Mouse (Mus musculus) adrenal gland, postnatal 14 days (tissue): ENCODE measurements around the gene Atoh7. TPM values are rescaled to one million over a fixed set of nuclear protein-coding genes. Genes with fewer than 3 reads are reported as not detected.
"Not testable (repeated sequence)": the region's sequence is repeated elsewhere in the genome, so short reads cannot be mapped to it uniquely, and the experiment has no call there.

ENCODE experiments used
- DNase-seq: peaks from one replicate; pipeline ENCODE4 v3.0.0; 2021; ENCODE audit warnings: mixed read lengths
- long read RNA-seq, 2 experiments: library from polyadenylated mRNA; stranded (forward); transcript quantifications; one replicate each; pipeline ENCODE4 v2.0.0; 2021
- total RNA-seq: library from RNA; stranded (reverse); gene quantifications from 2 replicates; pipeline ENCODE4 v1.2.3, GENCODE M21; 2021

The Atoh7 gene
- total RNA-seq = not detected in 2 replicates
- long read RNA-seq, experiment 1 = 0 reads
- long read RNA-seq, experiment 2 = 0 reads

DNA sequence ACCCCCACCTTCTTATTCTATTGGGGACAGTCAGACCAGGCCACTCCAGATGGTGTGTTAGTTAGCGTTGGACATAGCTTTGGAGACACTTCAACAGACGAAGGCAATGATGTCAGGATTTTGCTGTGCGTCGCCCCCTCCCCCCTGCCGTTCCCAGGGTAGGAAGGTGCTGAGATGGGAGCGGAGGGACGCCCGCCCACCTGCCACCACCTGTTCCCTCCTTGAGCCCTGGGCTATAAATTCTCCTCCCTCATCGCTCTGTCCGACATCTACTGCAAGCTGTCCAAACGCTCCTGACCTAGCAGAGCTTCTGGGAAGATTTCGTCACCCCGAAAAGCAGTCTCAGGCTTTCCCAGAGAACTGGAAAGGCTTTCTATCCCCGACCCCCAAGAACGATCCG lies at the start of gene Atoh7:
Gene Atoh7, plus strand, starts transcription at position 131 of the 400 bp plus-strand sequence.
- DNase-seq = no peak

DNA sequence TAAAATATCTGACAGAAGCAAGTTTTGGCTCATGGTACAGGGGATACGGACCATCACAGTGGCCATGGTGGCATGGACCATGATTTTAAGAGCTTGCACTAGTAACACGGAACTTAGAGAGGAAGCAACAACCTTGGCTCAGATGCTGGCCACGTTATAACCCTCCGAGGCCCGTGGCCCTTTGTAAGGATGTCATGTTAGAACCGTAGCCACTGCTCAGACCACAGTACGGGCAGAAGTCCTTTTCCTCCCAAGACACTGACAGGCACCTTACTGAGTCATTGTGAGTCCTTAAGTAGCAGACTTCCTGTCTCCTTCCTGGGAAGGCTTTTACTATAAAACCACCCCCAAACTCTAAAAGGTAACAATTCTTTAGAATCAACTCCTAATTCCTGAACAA lies 48.2 kb upstream of the Atoh7 start:
- no peak for DNase-seq

DNA sequence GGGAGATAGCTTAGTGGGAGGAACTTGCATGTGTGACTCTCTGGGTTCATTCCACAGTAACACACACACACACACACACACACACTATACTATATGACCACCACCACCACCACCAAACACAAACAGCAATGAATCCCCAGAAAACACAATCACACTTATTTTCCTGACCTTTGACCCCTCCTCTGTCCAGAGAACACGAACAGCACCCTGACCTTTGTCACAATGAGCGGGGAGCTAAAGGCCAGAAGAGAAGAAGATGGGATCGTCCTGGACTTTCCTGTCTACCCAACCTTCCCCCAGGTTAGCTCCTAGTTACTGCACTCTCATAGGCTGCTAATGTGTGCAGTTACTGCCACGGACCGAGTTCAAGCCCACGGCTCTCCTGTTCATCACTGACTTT lies 47.4 kb upstream of the Atoh7 start:
- no peak for DNase-seq

DNA sequence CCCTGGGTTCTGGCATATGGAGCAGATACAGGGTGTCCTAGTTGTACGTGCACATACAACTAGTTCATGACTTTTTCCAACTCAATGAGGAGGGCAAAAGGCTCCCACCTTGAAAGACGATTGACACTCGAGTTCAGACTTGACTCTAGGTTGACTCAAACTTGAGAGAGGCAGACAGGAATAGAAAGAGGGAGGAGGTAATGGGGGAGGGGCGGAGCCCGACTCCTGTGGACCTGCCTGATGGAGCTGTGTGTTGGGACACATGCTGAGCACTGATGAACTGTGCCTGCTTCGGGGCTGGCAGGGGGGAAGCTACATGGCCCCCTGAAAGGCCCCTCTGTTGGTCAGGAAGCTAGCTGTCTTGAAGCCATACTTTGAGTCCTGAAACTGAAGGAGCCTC lies 46.4 kb upstream of the Atoh7 start:
- DNase-seq = no peak

DNA sequence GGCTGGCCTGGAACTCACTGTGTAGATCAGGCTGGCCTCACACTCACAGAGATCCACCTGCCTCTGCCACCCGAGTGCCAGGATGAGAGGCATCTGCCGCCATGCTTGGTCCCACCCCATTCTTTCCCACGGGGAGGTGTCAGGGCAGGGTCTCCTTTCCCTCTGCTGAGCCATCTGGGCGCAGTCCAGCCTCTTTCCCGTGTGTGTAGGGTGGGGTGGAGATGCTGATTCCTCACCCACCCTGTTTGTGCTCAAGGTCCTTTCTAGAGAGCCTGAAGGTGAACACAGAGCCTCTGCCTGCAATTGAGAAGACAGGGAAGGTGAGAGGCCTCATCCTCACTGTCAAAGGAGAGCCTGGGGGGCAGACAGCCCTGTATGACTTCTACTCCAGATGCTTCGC lies 45.4 kb upstream of the Atoh7 start:
- DNase-seq = not testable (repeated sequence)

DNA sequence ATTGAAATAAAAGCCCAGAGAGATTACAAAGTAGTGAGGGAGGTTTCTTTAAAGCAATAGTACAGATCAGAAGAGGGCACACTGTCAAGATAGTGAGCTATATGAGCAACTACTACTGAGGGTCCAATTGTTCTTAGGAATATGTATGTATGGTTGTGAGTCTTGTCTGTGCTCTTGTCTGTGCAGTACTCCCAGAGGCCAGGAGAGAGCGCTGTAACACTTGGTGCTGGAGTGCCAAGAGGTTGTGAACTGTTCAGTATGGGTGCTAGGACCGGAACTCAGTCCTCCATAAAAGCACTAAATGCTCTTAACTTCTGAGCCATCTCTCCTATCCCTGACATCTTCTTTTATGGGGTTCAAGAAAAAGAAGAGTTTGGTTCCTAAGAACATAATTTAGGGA lies 44.9 kb upstream of the Atoh7 start:
- DNase-seq = no peak

DNA sequence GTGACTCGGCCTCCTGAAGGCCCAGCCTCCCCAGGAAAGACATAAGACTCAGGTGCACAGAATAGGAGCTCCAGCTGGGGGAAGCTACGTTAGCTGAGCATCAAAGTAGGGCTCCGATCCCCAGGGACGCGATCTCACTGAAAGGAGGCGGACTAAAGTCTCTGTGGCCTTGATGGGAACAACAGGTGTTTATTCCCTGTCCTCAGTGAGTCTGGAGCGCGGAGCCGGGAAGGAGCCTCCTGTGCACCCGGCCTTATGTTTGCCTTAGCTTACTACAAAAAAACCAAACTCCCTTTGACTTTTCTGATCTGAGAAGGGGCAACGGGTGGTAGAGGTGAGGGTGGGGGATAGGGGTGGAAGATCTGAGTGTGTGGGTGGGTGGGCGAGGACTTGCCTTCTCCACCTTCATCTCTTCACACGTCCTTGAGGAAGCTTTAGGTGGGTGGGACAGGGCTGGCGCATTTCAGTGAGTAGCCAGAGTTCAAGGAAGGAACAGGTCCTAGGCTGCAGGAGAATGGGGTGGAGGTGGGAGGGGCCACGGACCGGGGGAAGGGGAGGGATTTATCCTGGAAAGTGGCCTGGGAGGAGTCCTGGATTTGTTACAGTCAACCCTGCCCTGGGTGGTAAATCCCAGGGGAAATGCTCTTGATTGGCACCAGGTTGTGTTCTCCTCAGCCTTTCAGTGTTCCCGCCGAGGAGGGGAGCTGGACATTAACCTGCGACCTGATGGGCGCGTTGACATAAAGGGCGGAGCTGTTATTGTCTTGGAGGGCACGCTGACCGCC lies 42.3 kb upstream of the Atoh7 start:
- peak; percentile 76 for DNase-seq

DNA sequence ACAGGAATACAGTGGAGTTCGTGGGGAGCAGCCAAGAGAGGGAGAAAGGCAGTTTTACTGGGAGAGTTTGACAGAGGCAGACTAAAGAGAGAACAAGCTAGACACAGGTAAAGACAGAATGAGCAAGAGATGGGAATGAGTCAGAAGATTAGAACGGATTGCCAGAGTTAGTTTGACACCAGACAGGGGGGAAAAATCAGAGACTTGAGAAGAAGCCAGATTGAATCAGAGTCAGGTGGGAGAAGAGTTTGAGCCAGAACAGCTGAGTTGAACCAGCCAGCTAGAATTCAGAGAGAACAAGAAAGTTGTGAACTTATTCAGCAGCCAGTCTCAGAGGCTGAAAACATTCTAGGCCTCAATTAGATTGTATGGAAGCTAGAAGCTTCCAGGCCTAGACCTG lies 39.6 kb upstream of the Atoh7 start, which contains the start of gene Pbld1:
Gene Pbld1, plus strand, starts transcription at position 301 of the 400 bp plus-strand sequence.
- no peak for DNase-seq

DNA sequence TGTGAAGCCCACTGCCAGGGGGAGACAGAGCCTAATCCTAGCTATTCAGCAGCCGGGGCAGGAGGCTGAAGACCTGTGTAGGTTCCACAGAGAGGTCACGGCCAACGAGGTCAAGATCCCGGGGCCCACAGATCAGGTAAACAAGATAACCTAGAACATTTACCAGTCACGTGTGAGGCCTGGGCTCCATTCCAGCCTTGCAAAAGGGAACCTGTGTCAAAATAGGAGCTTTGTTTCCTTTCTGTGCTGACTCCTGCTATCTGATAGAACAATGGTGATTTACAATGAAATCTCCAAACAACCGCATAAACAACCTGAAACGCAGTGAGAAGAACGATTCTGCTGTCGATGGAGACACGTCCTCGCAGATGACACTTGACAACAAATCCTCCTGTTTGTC lies 39.0 kb upstream of the Atoh7 start:
- DNase-seq = peak; percentile 72

DNA sequence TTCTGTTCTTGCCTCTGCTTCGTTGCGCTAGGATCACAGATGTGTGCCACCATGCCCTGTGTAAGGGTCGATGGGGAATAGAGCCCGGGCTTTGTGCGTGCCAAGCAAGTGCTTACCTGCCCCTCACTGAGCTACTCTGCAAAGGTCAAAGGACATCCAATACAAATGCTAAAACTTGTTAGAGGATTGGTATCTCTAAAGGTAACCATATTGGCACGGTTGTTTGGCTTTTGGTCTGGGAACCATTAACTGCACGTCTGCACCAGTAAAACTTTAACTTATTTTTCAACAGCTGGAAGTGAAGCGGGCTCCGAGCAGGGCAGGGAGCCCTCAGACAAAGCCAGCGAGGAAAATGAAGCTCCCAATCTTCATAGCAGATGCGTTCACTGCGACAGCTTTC lies 38.2 kb upstream of the Atoh7 start:
- DNase-seq = no peak

DNA sequence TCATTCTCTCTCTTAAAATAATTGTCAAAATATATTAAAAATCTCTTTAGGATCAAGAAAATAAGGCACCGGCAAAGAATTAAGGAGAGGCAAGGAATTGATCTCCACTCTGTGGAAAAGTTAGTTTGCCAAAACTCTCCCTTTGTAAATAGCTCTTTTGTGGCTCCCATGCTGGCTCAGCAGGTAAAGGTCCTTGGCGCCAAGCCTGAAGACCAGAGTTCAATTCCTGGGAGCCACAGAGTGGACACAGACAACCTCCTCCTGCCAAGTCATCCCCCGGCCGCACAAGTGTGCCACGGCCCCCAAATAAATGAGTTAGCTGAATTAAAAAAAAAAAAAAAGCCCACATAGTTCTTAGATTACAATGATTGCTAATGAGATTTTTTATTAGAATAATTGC lies 36.8 kb upstream of the Atoh7 start:
- no peak for DNase-seq

DNA sequence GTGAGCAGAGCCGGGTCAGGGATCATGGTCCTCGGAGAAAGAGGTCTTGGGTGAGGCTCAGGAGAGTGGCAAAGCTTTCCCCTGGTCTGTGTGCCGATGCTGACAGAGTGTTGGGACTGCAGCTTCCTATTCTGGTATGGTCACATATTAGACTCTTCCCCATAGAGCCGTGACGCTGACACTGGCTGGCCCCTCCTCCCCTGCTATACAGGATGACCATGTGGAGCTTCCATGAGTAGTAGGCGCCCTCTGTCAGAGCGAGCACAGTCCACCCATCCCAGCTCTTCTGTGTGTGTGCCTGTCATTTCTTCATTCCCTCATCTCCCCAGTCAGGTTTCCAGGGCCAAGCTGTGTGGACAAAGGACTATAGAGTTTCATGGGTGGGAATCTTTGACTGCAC lies 36.1 kb upstream of the Atoh7 start:
- DNase-seq = no peak

DNA sequence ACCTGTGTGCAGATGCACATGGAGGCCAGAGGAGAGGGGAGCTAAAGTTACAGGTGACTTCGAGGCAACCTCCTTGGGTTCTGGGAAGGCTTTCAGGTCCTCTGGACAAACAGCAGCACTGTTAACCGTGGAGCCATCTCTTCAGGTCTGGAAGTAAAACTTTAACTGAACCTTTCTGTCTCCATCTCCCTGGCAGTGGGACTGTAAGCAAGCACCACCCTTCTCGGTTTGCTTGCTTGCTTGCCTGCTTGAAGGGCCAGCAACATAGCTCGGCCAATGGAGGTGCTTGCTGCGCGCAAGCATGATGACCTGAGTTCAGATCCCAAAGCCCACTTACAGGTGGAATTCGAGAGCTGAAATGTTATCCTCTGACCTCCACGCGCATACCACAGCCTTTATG lies 34.9 kb upstream of the Atoh7 start:
- no peak for DNase-seq

DNA sequence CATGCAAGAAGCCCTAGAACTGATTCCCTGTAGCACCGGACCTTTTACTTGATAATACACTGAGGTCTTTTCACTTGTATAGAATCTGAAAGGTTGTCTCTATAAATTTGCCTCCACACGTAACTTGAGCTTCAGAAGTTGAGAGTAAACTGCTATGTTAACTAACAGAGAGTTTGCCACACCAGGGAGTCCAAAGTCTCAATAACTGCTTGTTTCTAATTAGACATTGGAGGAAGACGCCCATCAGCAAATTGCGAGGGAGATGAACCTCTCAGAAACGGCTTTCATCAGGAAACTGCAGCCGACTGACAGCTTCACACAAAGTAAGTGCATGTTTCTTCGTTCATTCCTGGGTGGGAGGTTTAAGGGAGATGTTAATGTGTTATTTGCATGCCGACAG lies 33.9 kb upstream of the Atoh7 start:
- no peak for DNase-seq

DNA sequence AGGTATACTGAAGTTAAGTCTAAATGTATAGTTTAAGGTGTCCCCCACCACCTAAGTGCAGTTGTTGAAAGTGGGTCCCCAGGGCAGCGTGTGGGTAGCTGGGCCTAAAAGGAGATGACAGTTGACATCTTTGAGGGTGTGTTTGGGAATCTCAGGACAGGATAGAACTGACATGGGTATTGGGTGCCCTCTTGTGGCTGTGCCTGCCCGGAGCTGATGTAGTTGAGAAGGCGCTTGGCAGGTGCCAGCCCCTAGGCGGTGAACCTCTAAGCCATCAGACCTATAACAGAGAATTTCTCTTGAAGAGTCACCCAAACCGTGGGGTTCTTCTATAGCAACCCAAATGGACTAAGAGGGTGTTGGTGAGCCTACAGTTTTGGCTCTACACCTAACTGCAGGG lies 33.5 kb upstream of the Atoh7 start:
- peak; percentile 89 for DNase-seq

DNA sequence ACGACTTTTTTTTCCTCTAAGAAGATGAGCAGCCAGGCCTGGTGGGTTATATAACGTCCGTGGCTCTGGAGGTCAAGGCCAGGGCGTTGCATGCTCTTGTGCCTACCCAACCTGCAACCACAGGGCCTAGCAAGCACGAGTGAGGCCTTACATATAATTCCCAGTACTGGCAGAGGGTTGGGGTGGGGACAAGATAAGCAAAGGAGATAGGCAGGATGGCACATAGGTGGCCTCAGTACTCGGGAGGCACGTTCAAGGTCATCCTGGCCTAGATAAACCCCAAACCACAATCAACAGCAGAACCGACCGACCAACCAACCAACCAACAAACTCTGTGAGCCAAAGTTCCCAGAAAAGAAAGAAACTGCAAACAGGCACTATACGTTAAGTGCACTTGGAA lies 13.1 kb upstream of the Atoh7 start:
- no peak for DNase-seq

DNA sequence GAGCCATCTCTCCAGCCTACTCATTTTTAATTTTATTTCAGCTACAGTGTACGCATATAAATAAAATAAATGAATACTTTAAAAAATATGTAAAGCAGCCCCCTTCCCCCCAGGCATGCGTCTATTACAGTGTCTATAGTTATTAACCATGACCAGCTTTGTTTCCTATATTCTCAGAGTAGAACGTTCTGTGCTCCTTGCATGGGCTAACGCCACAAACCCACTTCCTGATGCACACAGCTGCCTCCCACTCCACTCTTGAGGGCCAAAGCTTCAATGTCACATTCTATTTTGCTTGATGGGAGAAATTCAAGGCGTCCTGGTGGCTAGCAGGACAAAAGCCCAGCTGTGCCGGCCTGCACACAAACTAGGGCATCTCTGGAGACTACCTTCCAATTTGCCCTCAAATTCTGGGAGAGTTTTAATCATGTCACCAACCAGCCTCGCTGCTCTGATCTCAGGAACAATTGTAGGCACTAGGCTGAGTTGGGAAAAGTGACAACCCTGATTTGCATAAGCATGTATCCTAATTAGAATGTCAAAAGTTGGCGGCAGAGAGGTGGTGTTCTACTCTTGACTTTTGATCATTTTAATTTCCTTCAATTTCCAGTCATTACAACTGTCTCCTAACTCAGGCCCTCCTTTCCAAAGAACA lies 10.2 kb upstream of the Atoh7 start:
- DNase-seq = no peak

DNA sequence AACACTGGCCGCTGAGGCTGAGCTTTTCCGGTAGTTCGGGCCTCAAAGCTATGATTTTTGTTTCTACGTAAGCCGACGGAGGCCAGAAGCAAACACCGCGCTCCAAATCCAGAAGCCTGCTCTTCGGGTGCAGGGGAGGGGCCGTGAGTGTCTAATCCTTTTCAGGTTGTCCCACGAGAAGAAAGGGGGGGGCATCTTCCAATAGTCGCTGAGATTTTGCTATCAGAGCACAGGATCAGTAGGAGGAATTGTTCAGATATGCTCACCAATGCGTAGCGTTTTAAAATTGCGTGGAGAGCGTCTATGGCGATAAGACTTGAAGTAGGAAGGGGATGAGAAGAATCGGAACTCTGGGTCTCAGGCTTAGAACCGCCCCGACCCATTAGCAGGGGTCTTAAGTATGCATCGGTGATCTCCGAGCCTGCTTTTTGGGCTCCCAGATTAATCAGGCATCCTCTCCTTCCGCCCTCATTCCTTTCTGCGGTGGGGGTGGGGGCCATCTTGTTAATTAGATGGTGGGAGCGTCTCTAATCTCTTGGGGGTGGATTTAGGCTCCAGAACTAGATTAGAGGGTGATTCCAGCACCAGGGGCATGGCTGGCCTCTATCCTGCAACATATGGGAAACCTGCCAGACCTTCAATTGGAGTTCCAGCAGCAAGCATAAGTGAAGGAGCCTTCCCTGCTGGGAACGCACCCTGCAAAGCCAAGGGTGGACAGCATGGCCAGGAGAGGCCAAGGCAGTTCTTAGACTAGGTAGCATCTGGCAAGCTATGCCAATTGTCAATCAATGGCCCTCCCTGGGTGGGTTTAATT lies 9.5 kb upstream of the Atoh7 start:
- DNase-seq = peak; percentile 20

DNA sequence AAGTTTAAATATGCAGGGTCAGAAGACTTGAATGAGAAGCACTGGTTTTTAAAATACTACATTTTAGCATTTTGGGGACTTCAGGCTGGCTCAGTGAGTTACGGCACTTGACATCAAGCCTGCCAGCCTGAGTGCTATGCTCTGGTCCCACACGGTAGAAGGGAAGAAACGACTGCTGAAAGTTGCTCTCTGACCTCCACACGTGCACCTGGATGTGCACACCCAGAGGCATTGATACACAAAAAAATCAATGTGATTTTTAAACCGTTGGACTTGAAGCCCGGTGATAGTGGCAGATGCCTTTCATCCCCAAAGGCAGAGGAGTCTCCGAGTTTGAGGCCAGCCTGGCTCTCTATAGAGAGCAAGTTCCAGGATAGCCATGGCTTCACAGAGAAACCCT lies 7.5 kb upstream of the Atoh7 start:
- no peak for DNase-seq

DNA sequence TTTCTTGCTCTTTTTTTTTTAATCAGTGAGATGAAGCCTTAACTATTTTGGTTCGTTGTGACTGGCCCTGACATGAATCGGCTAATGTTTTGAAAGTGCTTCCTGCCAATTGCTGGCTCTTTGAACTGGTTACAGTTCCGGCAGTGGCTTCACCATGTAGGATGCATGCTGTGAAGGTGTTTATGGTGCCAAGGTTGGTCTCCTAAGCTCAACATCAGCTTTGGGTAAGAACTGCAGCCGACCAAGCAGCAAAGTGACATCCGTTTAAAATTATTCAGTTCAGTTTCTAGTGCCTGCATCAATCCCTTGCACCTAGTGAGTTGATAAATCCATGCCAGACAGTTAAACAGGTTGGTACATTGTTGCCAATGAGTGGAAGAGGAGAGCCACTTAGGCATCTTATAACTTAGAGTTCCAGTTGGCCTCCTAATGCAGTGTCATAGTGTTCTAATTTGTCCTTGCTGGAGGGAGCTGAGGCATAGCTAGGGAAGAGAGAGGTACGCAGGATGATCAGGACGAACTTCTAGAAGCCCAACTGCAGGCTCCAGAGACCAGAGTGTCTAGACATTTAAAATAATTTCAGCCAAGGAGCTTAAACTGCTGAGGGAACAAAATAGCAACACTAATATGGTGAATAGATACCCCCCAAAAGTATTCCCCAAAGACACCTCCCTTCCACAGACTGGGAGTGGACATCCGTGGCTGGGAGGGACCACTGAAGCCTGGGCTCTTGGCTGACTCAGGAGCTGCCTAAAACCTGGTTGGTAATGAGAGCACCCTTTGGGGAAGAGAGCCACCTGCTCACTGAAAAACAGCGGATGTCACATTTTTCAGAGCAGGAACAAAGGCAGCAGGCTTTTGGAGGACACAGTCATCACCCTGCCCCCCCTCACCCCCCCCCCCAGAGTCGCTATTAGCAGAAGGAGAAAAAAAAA lies 6.6 kb upstream of the Atoh7 start:
- no peak for DNase-seq

DNA sequence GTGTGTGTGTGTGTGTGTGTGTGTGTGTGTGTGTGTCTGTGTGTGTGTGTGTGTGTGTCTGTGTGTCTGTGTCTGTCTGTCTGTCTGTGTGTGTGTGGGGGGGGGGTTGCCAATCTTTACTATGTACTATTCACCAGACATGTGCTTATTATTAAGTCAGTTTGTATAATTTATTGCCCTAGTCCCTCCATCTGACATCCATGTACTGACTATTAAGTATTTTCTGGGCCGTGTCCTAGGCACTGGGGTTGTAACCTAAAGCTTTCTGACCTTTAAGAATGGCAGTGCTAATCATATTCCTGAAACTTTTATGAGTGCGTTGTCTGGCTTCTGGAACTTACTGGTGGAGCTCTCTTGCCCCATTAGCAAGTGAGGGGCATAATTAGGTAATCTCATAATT lies 2.7 kb upstream of the Atoh7 start:
- DNase-seq = no peak

DNA sequence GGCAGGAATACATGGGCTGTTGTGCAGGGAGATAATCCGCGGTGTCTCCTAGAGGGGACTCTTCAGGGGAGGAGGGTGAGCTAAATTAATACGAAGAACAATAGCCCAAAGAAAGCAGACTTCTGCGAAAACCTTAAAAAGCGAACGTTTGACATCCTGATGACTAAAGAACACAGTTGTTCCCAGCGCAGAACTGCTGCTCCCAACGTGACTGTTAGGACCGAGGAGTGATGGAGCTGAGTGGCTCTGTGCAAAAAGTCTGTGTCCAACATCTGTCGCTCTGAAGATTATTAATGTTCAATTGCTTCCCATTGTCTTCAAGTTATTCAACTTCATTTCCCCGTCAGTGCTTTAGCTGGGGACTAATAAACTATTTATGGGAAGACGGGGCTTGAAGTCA lies 1.3 kb upstream of the Atoh7 start:
- DNase-seq = no peak
